Mouse (Mus musculus) midbrain, embryonic 13.5 days (tissue): ENCODE measurements at regions not wholly inside any gene's neighbourhood (a gene's known extent, or its start where the extent isn't known, plus 50 kb on each side); places are given as distances from the start of the nearest gene placed in this dataset.

Experiments used
- ATAC-seq: fragments of 200-750 bp; cut with Nextera tagmentation; 2 replicates; pipeline ENCODE4 v1.8.0; 2017; ENCODE audit warnings: mild to moderate bottlenecking, moderate TSS enrichment, moderate library complexity
- H3K27ac ChIP-seq: fragments of 300-500 bp; sonication (generic); 2 replicates; pipeline ENCODE4 v1.5.1; 2015; ENCODE audit warnings: inconsistent platforms, mild to moderate bottlenecking, moderate library complexity
- H3K27me3 ChIP-seq: fragments of 300-500 bp; sonication (generic); 2 replicates; pipeline ENCODE4 v1.6.1; 2015; ENCODE audit warnings: mild to moderate bottlenecking, inconsistent platforms
- H3K36me3 ChIP-seq: fragments of 300-500 bp; sonication (generic); 2 replicates; pipeline ENCODE4 v1.6.1; 2015; ENCODE audit warnings: mild to moderate bottlenecking, inconsistent platforms
- H3K4me1 ChIP-seq: fragments of 300-500 bp; sonication (generic); replicated peaks from 2 replicates; pipeline ENCODE4 v1.6.1; 2015; ENCODE audit warnings: inconsistent platforms
- H3K4me2 ChIP-seq: fragments of 300-500 bp; sonication (generic); replicated peaks from 2 replicates; pipeline ENCODE4 v1.6.1; 2015; ENCODE audit warnings: moderate library complexity, mild to moderate bottlenecking, inconsistent platforms
- H3K4me3 ChIP-seq: fragments of 300-500 bp; sonication (generic); replicated peaks from 2 replicates; pipeline ENCODE4 v1.5.1; 2015; ENCODE audit warnings: mild to moderate bottlenecking, inconsistent platforms
- H3K9ac ChIP-seq: fragments of 300-500 bp; sonication (generic); replicated peaks from 2 replicates; pipeline ENCODE4 v1.6.1; 2015; ENCODE audit warnings: mild to moderate bottlenecking, inconsistent platforms
- H3K9me3 ChIP-seq: fragments of 300-500 bp; sonication (generic); 2 replicates; pipeline ENCODE4 v1.6.1; 2016; ENCODE audit warnings: mild to moderate bottlenecking, inconsistent platforms
- WGBS: fragments of 180-500 bp; shearing (Covaris S2); methylation state at CpG from one replicate; pipeline ENCODE4 v1.1.7; 2015; 5-methylcytosine and 5-hydroxymethylcytosine counted together

DNA sequence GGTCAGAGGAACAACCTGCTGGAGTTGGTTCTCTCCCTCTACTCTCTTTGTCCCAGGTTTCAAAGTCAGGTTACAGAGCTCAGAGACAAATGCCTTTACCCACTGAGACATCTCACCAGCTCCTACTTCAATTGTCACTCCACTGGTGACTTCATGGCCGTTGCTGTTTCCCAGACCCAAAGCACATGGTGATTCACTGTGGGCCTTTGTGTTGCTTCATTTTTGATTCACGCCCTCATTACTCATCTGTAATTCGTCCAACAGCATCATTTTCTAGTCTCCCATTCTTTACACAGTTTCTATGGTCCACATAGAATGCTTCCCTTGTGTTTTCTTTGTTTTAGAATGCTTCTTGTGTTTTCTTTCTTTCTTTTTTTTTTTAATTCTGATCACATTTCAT lies 498.2 kb downstream of the Igsf11 start:
- no peak for ATAC-seq
- Histone ChIP-seq H3K9ac (no peak overlapping the region), H3K27ac (no peak overlapping the region), H3K27me3 (no peaks in the 10 kb centered on the region), H3K36me3 (no peaks in the 10 kb centered on the region), H3K4me3 (no peak overlapping the region), H3K9me3 (no peaks in the 10 kb centered on the region), H3K4me1 (peaks cover 4% of the 10 kb centered on the region; the same call in 1 of the 2 replicates), H3K4me2 (no peak overlapping the region)
- 65% methylated on average over 3 of the region's 3 CpGs for WGBS

- Histone ChIP-seq H3K27ac (no peak overlapping the region), H3K4me2 (no peak overlapping the region), H3K36me3 (no peaks in the 10 kb centered on the region), H3K27me3 (no peaks in the 10 kb centered on the region), H3K4me3 (no peak overlapping the region), H3K9ac (no peak overlapping the region), H3K4me1 (no peaks in the 10 kb centered on the region), H3K9me3 (no peaks in the 10 kb centered on the region)
- 49% methylated on average over 4 of the region's 4 CpGs for WGBS
- ATAC-seq, result no peak
Observed at GRCm38 (mm10) chr16:39402101-39402749, 509.8 kb downstream of the Igsf11 start.

DNA sequence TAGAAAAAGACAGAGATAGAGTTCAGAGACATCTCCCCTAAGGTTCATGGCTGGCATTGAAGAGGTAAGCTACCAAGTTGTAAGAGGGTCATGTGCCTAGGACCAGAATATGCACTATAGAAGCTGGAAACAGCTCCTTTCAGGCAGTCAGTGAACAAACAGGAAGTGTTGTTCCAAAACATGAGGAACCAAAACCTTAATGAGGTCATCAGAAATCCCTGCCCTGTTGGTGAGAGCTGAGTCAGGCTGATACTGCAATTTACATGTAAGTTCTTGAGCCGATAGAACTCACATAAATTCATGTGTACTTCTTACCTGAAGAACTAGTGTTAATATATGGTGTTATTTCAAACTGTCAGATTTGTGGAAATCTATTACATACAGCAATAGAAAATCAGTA lies 539.1 kb downstream of the Igsf11 start:
- Histone ChIP-seq H3K36me3 (no peaks in the 10 kb centered on the region), H3K27ac (no peak overlapping the region), H3K4me3 (no peak overlapping the region), H3K9ac (no peak overlapping the region), H3K27me3 (no peaks in the 10 kb centered on the region), H3K4me1 (no peaks in the 10 kb centered on the region), H3K4me2 (no peak overlapping the region), H3K9me3 (no peaks in the 10 kb centered on the region)
- ATAC-seq, result no peak
- WGBS, result 100% methylated on average over 1 of the region's 1 CpGs

GRCm38 (mm10) chr16:39445740-39446139 lies 538.4 kb upstream of the Lsamp start:
- ATAC-seq, result no peak
- H3K4me3 ChIP-seq, result no peak overlapping the region
- no peak overlapping the region for H3K27ac ChIP-seq
- WGBS, result 93% methylated on average over 2 of the region's 2 CpGs
- H3K4me2 ChIP-seq, result no peak overlapping the region
- H3K36me3 ChIP-seq, result no peaks in the 10 kb centered on the region
- H3K4me1 ChIP-seq, result no peaks in the 10 kb centered on the region
- no peak overlapping the region for H3K9ac ChIP-seq
- no peaks in the 10 kb centered on the region for H3K27me3 ChIP-seq
- no peaks in the 10 kb centered on the region for H3K9me3 ChIP-seq

- H3K4me2 ChIP-seq, result no peak overlapping the region
- no peak overlapping the region for H3K27ac ChIP-seq
- no peak overlapping the region for H3K9ac ChIP-seq
- no peaks in the 10 kb centered on the region for H3K4me1 ChIP-seq
- no peaks in the 10 kb centered on the region for H3K27me3 ChIP-seq
- ATAC-seq, result no peak
- H3K9me3 ChIP-seq, result no peaks in the 10 kb centered on the region
- H3K4me3 ChIP-seq, result no peak overlapping the region
- no peaks in the 10 kb centered on the region for H3K36me3 ChIP-seq
- WGBS, result 51% methylated on average over 5 of the region's 5 CpGs
Observed at GRCm38 (mm10) chr16:39453400-39454138, 530.6 kb upstream of the Lsamp start.
